Mouse (Mus musculus) stomach, postnatal 0 days (tissue): Measurements from ENCODE around the gene Klc4.

Source experiments
- CTCF ChIP-seq: IDR thresholded peaks from 2 replicates; pipeline ENCODE4 v1.5.1; 2016; ENCODE audit warnings: antibody characterized with exemption, low read depth, mild to moderate bottlenecking, moderate library complexity
- EP300 ChIP-seq: optimal IDR thresholded peaks from 2 replicates; pipeline ENCODE3; 2016; ENCODE audit warnings: antibody characterized with exemption

DNA sequence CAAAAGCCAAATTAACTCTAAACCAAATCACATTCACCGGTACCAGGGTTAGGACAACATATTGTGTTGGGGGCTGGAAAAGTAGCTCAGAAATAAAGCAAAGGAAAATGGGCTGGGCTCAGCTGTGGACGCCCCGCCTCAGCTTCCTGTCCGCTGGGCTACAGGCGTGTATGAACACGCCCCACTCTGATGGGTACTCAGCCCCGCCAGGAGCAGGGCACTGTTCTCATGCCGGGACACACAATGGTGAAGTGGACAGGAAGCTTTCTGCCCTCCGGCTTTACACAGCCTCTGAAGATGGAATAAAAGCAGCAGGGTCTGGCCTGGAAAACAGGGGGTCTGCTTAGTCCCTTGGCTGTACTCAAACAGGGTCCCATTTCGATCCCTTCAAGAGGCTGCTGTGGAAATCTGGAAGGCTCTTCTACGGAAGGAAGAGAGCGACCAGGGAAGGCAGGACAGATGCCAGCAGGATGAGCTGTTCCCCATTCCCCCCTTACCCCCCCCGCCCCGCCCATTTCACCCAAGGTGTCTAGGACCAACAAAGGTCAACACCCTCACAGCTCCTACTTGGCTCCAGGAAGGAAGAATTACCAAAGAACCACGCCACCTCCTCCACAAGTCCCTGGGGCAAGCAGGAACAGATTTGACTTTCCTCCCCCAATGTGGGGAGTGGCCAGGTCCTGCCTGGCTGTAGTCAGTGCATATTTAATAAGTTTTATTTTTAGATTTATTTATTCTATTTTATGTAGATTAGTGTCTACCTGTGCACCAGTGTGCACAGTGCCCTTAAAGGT lies 35.9 kb downstream of the Klc4 start:
- no peak for TF ChIP-seq CTCF
- no peak for TF ChIP-seq EP300
